Mouse (Mus musculus) ES-CJ7 (cell line): ENCODE measurements at regions not wholly inside any gene's neighbourhood (a gene's known extent, or its start where the extent isn't known, plus 50 kb on each side); places are given as distances from the start of the nearest gene placed in this dataset.

Source experiments
- DNase-seq: peaks from one replicate; pipeline ENCODE4 v3.0.0; 2011; ENCODE audit warnings: low read depth, low spot score

GRCm38 (mm10) chr7:84466479-84466878 lies 56.5 kb upstream of the Arnt2 start:
- no peak for DNase-seq

- DNase-seq: peak; percentile 15
Measured at GRCm38 (mm10) chr7:84465587-84466202, 55.7 kb upstream of the Arnt2 start.
